Mouse (Mus musculus) CD4-positive, CD25-positive, alpha-beta regulatory T cell (primary cell): ENCODE data around the gene Vapb. TPM values are rescaled to one million over a fixed set of nuclear protein-coding genes. Genes with fewer than 3 reads are reported as not detected.

ENCODE experiments used
- polyA plus RNA-seq: library from polyadenylated mRNA; unstranded; fragments of 100-300 nt; shearing (Covaris generic); gene quantifications from one replicate; pipeline ENCODE4 v1.2.1, GENCODE M21; 2017

The Vapb gene
- 47.5 TPM for polyA plus RNA-seq

DNA sequence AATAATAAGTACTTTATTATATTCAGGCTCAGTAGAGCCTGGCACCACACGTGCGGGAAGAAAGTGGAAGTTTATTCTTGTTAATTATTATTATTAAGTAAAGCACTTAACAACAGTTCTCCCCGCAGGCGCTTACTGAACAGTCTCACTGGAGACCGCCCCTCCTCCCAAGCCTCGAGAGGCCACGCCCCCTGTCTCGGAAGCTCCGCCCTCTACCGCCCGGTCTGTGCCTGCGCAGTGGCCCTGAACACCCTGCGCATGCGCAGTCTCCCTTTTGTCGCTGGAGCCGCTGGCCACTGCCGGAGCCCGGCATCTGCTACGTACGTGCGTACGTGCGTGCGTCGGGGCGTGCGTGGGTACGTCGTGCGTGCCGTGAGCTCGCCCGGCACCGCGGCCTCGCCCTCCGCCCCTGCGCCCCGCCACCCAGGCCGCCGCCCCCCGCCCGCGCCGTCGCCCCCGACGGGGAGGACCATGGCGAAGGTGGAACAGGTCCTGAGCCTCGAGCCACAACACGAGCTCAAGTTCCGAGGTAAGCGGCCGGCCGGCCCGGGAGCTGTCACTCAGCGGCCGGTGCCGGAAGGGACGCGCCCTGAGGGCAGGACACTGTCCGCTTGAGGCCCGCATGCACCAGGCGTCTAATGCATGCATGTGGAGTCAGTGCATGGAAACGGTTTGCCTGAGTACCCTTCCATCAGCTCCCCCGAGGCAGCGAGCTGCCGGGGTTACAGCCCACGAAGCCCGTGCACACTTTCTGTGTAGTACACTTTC is at the start of gene Vapb:
Gene Vapb (plus strand): TSS at position 290 of the 768 bp plus-strand sequence.

DNA sequence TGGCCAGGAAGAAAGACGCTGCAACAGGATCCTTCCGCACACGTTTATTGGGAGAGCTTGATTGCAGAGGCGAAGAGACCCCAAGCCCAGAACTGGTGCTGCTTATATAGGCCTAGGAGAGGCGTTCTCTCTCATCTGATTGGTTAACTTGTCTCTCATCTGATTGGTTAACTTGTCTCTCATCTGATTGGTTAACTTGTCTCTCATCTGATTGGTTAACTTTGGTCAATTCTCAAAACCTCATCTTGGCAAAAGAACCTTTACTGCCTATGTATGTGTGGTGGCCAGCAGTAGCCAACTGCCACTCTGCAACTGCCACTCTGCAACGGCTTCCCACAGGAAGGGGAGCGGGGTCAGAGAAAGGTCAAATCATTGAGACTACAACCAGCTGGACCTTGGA is 18.2 kb upstream of the Vapb start, which contains the start of gene 1700010B08Rik:
Gene 1700010B08Rik (plus strand): TSS at position 301 of the 400 bp plus-strand sequence.

Other genes with a start within 250 kb of the Vapb start
- gene 1700021F07Rik, start 214.9 kb upstream of the Vapb start, polyA plus RNA-seq = not detected
- not detected for gene Ankrd60, start 159.1 kb upstream of the Vapb start, polyA plus RNA-seq
- gene Rab22a, start 77.8 kb upstream of the Vapb start, polyA plus RNA-seq = 49.1 TPM
- not detected for gene 1700010B08Rik, start 18.1 kb upstream of the Vapb start, polyA plus RNA-seq